Mouse (Mus musculus) olfactory bulb, adult 2 months (tissue): ENCODE data around the gene Tmod2. TPM values are rescaled to one million over a fixed set of nuclear protein-coding genes. Genes with fewer than 3 reads are reported as not detected.

Source experiments
- H3K27ac ChIP-seq: fragments of 200-500 bp; 2 replicates; pipeline ENCODE4 v1.5.1; 2012; ENCODE audit warnings: low read depth, low read length; ENCODE audit not compliant: insufficient read depth
- H3K4me1 ChIP-seq: fragments of 200-500 bp; 2 replicates; pipeline ENCODE4 v1.6.1; 2012; ENCODE audit warnings: low read length; ENCODE audit not compliant: control insufficient read depth, insufficient read depth
- H3K4me3 ChIP-seq: fragments of 200-500 bp; 2 replicates; pipeline ENCODE4 v1.5.1; 2012; ENCODE audit warnings: mild to moderate bottlenecking, low read depth, low read length, moderate library complexity; ENCODE audit not compliant: insufficient read depth
- CTCF ChIP-seq: fragments of 200-500 bp; IDR thresholded peaks from 2 replicates; pipeline ENCODE4 v1.5.1; 2012; ENCODE audit warnings: low read depth, mild to moderate bottlenecking, low read length, moderate library complexity; ENCODE audit not compliant: insufficient read depth
- POLR2A ChIP-seq: fragments of 200-500 bp; IDR thresholded peaks from 2 replicates; pipeline ENCODE4 v1.6.1; 2012; ENCODE audit warnings: mild to moderate bottlenecking, low read depth, low read length, moderate library complexity; ENCODE audit not compliant: insufficient read depth
- WGBS: fragments of 180-500 bp; shearing (Covaris S2); methylation state at CpG from one replicate; pipeline ENCODE4 v1.1.7; 2018; 5-methylcytosine and 5-hydroxymethylcytosine counted together
- polyA plus RNA-seq: library from polyadenylated mRNA; stranded (reverse); fragments of >200 nt; gene quantifications from 2 replicates; pipeline ENCODE4 v1.2.4, GENCODE M21; 2012; ENCODE audit warnings: low replicate concordance; ENCODE audit not compliant: missing spikeins, insufficient read depth, insufficient read length

Tmod2 gene
- polyA plus RNA-seq, 1 experiment, result 107 TPM

DNA sequence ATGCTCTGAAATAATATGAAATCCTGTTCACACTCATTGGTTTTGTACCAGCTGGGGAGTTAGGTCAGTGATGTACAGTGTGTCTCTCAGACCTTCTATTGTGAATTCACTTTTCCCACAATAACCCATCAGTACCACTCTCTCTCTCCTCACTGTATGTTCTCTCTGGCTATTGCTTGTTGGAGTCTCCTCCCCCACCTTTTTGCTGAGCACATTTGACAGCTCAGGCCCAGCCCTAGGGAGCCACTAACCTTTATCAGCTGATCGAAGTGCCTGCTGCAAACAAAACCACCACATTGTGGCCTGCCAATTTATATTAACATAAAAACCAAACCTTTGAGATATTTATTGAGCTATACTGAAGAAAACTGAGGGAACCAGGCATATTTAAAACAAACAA lies 1.6 kb downstream of the Tmod2 start:
- no peak for TF ChIP-seq CTCF
- no peak for TF ChIP-seq POLR2A

DNA sequence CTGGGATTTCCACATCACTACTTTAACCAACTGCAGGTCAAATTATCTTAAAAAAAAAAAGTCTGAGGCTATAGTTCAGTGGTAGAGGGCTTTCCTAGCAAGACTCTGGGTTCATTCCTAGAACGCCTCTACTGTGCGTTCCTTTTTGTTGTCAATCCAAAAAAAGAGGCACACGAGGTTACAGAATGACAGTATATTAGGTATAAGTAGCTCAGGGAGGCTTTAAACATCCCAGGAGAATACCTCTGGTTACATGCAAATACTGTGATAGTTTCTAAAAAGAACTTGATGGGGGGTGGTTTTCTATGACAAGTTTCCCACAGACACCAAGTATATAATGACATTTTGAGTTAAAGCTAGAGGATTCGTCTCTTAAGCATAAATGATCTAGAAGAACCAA lies 3.6 kb downstream of the Tmod2 start:
- TF ChIP-seq POLR2A, result no peak
- TF ChIP-seq CTCF, result no peak
- Histone ChIP-seq H3K4me3 (no peak overlapping the region), H3K4me1 (peaks cover 6% of the 10 kb centered on the region; the same call in 1 of the 2 replicates), H3K27ac (no peak overlapping the region)
- WGBS, result 82% methylated on average over 4 of the region's 4 CpGs

More for the DNA sequence above, 1.6 kb downstream of the Tmod2 start:
- H3K4me3 ChIP-seq, result peak overlapping the region; percentile 30; the same call in 1 of the 2 replicates
- WGBS, result 8% methylated on average over 1 of the region's 1 CpGs
- peaks cover 6% of the 10 kb centered on the region; the same call in 1 of the 2 replicates for H3K4me1 ChIP-seq
- H3K27ac ChIP-seq, result 0 out of 2 replicates have a peak overlapping the region, but pooled peaks have one; percentile 56

DNA sequence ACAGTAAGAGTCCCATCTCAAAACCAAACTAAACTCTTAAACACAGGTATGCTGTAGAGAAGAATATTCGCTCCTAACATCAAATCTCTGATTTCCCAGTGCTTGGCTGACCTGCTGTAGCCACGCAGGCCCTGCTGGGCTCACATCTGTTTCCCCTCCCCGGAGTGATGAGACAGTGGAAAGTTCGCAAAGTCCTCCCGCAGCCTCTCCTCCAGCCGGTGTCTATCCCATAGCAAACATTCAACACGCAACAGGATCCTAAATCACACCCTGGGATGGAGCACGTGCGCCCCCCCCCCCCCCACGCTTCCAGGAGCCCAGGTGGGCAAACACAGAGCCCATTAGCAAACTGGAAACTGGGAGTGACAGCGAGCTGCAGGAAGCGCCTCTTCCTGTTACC lies 9.6 kb downstream of the Tmod2 start:
- no peak for TF ChIP-seq POLR2A
- TF ChIP-seq CTCF, result no peak
- Histone ChIP-seq H3K4me3 (no peak overlapping the region), H3K4me1 (peaks cover 15% of the 10 kb centered on the region), H3K27ac (no peak overlapping the region)
- WGBS, result 70% methylated on average over 12 of the region's 12 CpGs

DNA sequence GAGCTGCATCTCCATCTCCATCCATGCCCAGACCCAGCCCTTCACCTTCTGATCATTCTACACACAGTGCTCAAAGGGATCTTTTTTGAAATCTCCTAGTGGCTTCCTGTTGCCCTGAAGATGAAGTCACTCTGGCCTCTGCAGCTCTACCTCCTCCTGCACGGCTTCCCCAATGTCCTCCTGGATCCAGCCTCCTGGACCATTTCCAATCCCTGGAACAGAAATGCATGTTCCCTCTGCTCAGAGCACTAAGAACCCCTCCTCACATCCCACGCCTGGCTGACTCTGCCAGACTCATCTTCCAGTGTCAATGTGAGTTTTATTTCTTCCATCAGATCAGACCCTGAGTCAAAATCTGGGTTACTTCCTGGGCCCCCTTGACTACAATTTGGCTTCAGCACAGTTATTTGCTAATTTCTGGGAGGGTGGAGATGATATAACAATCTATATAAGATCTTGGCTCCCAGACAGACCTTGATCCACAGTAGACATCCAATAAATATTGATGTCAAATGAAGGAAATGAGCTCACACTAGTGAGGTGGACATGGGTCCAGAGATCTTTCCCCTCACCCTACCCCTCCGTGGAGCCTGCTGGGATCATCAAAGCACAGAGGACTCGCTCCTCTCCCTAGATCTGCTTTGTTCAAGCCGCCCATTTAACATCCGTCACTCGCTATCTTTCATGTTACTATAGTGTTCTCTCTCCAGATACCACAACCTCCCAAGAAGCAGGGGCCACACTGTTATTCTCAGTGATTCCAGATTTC lies 10.8 kb downstream of the Tmod2 start:
- Histone ChIP-seq H3K27ac (peak overlapping the region; percentile 50), H3K4me1 (peaks cover 15% of the 10 kb centered on the region), H3K4me3 (no peak overlapping the region)
- WGBS, result 66% methylated on average over 7 of the region's 7 CpGs
- TF ChIP-seq POLR2A (no peak), CTCF (no peak)

GRCm38 (mm10) chr9:75599191-75599841 lies 11.8 kb downstream of the Tmod2 start:
- Histone ChIP-seq H3K27ac (peak overlapping the region; percentile 50; the same call in 1 of the 2 replicates), H3K4me1 (peaks cover 15% of the 10 kb centered on the region), H3K4me3 (no peak overlapping the region)
- TF ChIP-seq CTCF (no peak), POLR2A (no peak)
- WGBS, result 22% methylated on average over 5 of the region's 5 CpGs

DNA sequence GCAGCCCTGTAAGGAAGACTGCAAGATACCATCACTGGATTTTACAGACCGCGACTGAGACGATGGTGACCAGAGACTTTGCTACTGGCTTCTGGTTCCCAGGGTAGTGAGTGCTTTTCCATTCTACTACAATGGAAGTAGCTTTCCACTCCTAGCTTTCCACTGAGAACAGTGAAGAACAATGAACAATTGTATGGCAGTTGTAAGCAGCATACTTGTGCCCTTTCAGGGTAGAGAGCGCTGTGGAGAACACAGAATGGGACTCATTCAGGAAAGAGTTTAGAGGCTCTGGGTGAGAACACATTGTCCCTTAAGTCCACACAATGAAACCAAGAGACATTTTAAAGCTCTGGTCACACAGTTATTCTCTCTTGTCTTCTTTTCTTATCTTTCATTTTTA lies 13.5 kb downstream of the Tmod2 start:
- 70% methylated on average over 4 of the region's 4 CpGs for WGBS
- peaks cover 22% of the 10 kb centered on the region for H3K4me1 ChIP-seq
- H3K27ac ChIP-seq, result peak overlapping the region; percentile 38
- no peak overlapping the region for H3K4me3 ChIP-seq
- no peak for TF ChIP-seq CTCF
- no peak for TF ChIP-seq POLR2A

GRCm38 (mm10) chr9:75597036-75597435 lies 14.1 kb downstream of the Tmod2 start:
- no peak for TF ChIP-seq POLR2A
- no peak for TF ChIP-seq CTCF
- Histone ChIP-seq H3K4me3 (no peak overlapping the region), H3K27ac (peak overlapping the region; percentile 38), H3K4me1 (peaks cover 22% of the 10 kb centered on the region)
- 57% methylated on average over 13 of the region's 13 CpGs for WGBS

DNA sequence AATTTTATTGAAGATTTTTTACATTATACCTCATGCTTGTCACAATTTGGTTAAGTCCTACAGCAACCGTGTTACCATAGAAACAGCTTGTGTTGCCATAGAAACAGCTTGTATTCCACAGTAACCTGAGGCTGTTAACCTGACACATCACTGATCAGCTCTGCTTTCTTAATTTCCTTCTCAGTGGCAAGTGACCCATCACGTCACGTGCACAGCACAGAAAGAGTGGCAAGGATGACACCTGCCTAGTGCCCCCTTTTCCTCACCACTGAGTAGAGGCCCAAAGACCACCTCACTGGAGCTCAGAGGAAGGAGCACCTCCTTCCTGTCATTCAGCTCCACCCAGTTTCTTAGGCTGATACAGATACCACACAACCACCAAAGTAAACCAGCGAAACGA lies 17.6 kb downstream of the Tmod2 start:
- peaks cover 7% of the 10 kb centered on the region; the same call in 1 of the 2 replicates for H3K4me1 ChIP-seq
- H3K27ac ChIP-seq, result no peak overlapping the region
- H3K4me3 ChIP-seq, result no peak overlapping the region
- WGBS, result 78% methylated on average over 5 of the region's 5 CpGs
- TF ChIP-seq CTCF (no peak), POLR2A (no peak)

GRCm38 (mm10) chr9:75589850-75590790 lies 21.0 kb downstream of the Tmod2 start:
- no peak overlapping the region for H3K27ac ChIP-seq
- no peak for TF ChIP-seq POLR2A
- H3K4me3 ChIP-seq, result no peak overlapping the region
- WGBS, result 67% methylated on average over 15 of the region's 15 CpGs
- peaks cover 7% of the 10 kb centered on the region; the same call in 1 of the 2 replicates for H3K4me1 ChIP-seq
